Mouse (Mus musculus) MEL (cell line): ENCODE results near the gene Immp2l. TPM values are rescaled to one million over a fixed set of nuclear protein-coding genes. Genes with fewer than 3 reads are reported as not detected.
"Not testable (repeated sequence)": the region's sequence is repeated elsewhere in the genome, so short reads cannot be mapped to it uniquely, and the experiment has no call there.

Experiments
- DNase-seq: peaks from one replicate; pipeline ENCODE4 v3.0.0; 2011; ENCODE audit warnings: low read depth, low spot score
- H3K27ac ChIP-seq: 2 replicates; pipeline ENCODE4 v1.5.1; 2012; ENCODE audit warnings: low read depth, mild to moderate bottlenecking, control low read depth, low read length, moderate library complexity; ENCODE audit not compliant: control insufficient read depth
- H3K27me3 ChIP-seq, 2 experiments: fragments of 150-350 bp in 1 of 2; sonication (generic) in 1 of 2; 2 replicates each; pipeline ENCODE4 v1.6.1; 2012; ENCODE audit warnings: low read length in 2 of 2, mild to moderate bottlenecking in 2 of 2, improper control_type of control experiment in 1 of 2, moderate library complexity in 1 of 2; ENCODE audit not compliant: insufficient read depth in 2 of 2, control insufficient read depth in 1 of 2
- H3K36me3 ChIP-seq, 2 experiments: 2 replicates each; pipeline ENCODE4 v1.6.1; 2012 to 2014; ENCODE audit warnings: low read length in 2 of 2, improper control_type of control experiment in 1 of 2, inconsistent platforms in 1 of 2, mild to moderate bottlenecking in 1 of 2; ENCODE audit not compliant: insufficient read depth in 2 of 2, control insufficient read depth in 1 of 2
- H3K4me1 ChIP-seq, 2 experiments: fragments of 150-350 bp in 1 of 2; sonication (generic) in 1 of 2; 2 replicates each; pipeline ENCODE4 v1.6.1; 2012; ENCODE audit warnings: low read length in 2 of 2, improper control_type of control experiment in 1 of 2, mild to moderate bottlenecking in 1 of 2; ENCODE audit not compliant: insufficient read depth in 2 of 2, control insufficient read depth in 1 of 2
- H3K4me3 ChIP-seq, 2 experiments: fragments of 150-350 bp in 1 of 2; sonication (generic) in 1 of 2; 2 replicates each; pipeline ENCODE4 v1.5.1; 2012; ENCODE audit warnings: low read depth in 2 of 2, low read length in 2 of 2, mild to moderate bottlenecking in 2 of 2, moderate library complexity in 2 of 2, control low read depth in 1 of 2, improper control_type of control experiment in 1 of 2; ENCODE audit not compliant: control insufficient read depth in 1 of 2, insufficient read depth in 1 of 2
- H3K79me2 ChIP-seq: 2 replicates; pipeline ENCODE4 v1.6.1; 2012; ENCODE audit warnings: mild to moderate bottlenecking, low read length, moderate library complexity; ENCODE audit not compliant: control insufficient read depth, poor library complexity, insufficient read depth
- H3K9ac ChIP-seq: 2 replicates; pipeline ENCODE4 v1.6.1; 2012; ENCODE audit warnings: low read depth, mild to moderate bottlenecking, control low read depth, low read length, moderate library complexity; ENCODE audit not compliant: control insufficient read depth, poor library complexity, severe bottlenecking
- H3K9me3 ChIP-seq: fragments of 150-350 bp; sonication (generic); replicated peaks from 2 replicates; pipeline ENCODE4 v1.6.1; 2012; ENCODE audit warnings: mild to moderate bottlenecking, low read length, improper control_type of control experiment, moderate library complexity; ENCODE audit not compliant: insufficient read depth
- CHD2 ChIP-seq: IDR thresholded peaks from 2 replicates; pipeline ENCODE4 v1.6.1; 2011; ENCODE audit warnings: low read length, improper control_type of control experiment
- CTCF ChIP-seq, 3 experiments: IDR thresholded peaks in 2 of 3; conservative IDR thresholded peaks in 1 of 3; 2 replicates each; pipeline ENCODE4 v1.5.1; 2011 to 2012; ENCODE audit warnings: low read length in 3 of 3, low read depth in 2 of 3, mild to moderate bottlenecking in 2 of 3, improper control_type of control experiment in 1 of 3, inconsistent platforms in 1 of 3, mixed read lengths in 1 of 3, moderate library complexity in 1 of 3; ENCODE audit not compliant: control insufficient read depth in 1 of 3, insufficient read depth in 1 of 3, poor library complexity in 1 of 3, severe bottlenecking in 1 of 3
- E2F4 ChIP-seq: IDR thresholded peaks from 2 replicates; pipeline ENCODE4 v1.6.1; 2011; ENCODE audit warnings: low read depth, low read length, improper control_type of control experiment, borderline replicate concordance
- ELF1 ChIP-seq: IDR thresholded peaks from 2 replicates; pipeline ENCODE4 v1.6.1; 2014; ENCODE audit warnings: low read depth, mild to moderate bottlenecking, inconsistent platforms, low read length, improper control_type of control experiment, moderate library complexity
- EP300 ChIP-seq, 2 experiments: IDR thresholded peaks; 2 replicates each; pipeline ENCODE4 v1.6.1; 2011; ENCODE audit warnings: improper control_type of control experiment in 2 of 2, low read length in 2 of 2, low read depth in 1 of 2, mild to moderate bottlenecking in 1 of 2
- GABPA ChIP-seq: IDR thresholded peaks from 2 replicates; pipeline ENCODE4 v1.6.1; 2012; ENCODE audit warnings: low read depth, mild to moderate bottlenecking, inconsistent platforms, low read length, improper control_type of control experiment, moderate library complexity
- JUND ChIP-seq: IDR thresholded peaks from 2 replicates; pipeline ENCODE4 v1.6.1; 2011; ENCODE audit warnings: low read depth, mild to moderate bottlenecking, improper control_type of control experiment, low read length
- MAFK ChIP-seq: IDR thresholded peaks from 2 replicates; pipeline ENCODE4 v1.6.1; 2011; ENCODE audit warnings: low read depth, mild to moderate bottlenecking, low read length, improper control_type of control experiment, borderline replicate concordance
- MAX ChIP-seq: IDR thresholded peaks from 2 replicates; pipeline ENCODE4 v1.6.1; 2011; ENCODE audit warnings: low read length, improper control_type of control experiment
- MAZ ChIP-seq: IDR thresholded peaks from 2 replicates; pipeline ENCODE4 v1.6.1; 2012; ENCODE audit warnings: low read depth, mild to moderate bottlenecking, inconsistent platforms, low read length, improper control_type of control experiment
- MEF2A ChIP-seq: IDR thresholded peaks from 2 replicates; pipeline ENCODE4 v1.6.1; 2014; ENCODE audit warnings: low read depth, mild to moderate bottlenecking, inconsistent platforms, low read length, improper control_type of control experiment; ENCODE audit not compliant: poor library complexity, insufficient replicate concordance, severe bottlenecking; ENCODE audit errors: extremely low read depth
- MXI1 ChIP-seq: IDR thresholded peaks from 2 replicates; pipeline ENCODE4 v1.6.1; 2011; ENCODE audit warnings: mild to moderate bottlenecking, low read depth, low read length, improper control_type of control experiment
- MYB ChIP-seq: IDR thresholded peaks from 2 replicates; pipeline ENCODE4 v1.6.1; 2011; ENCODE audit warnings: mild to moderate bottlenecking, low read depth, low read length, improper control_type of control experiment
- NELFE ChIP-seq: IDR thresholded peaks from 2 replicates; pipeline ENCODE4 v1.6.1; 2011; ENCODE audit warnings: low read depth, low read length, improper control_type of control experiment
- NRF1 ChIP-seq: IDR thresholded peaks from 2 replicates; pipeline ENCODE4 v1.6.1; 2014; ENCODE audit warnings: low read depth, mild to moderate bottlenecking, inconsistent platforms, low read length, improper control_type of control experiment, moderate library complexity; ENCODE audit not compliant: poor library complexity, insufficient read depth, severe bottlenecking
- POLR2A ChIP-seq, 2 experiments: IDR thresholded peaks; 2 replicates each; pipeline ENCODE4 v1.6.1; 2011 to 2012; ENCODE audit warnings: low read length in 2 of 2, mild to moderate bottlenecking in 2 of 2, control low read depth in 1 of 2, improper control_type of control experiment in 1 of 2, low read depth in 1 of 2, moderate library complexity in 1 of 2; ENCODE audit not compliant: control insufficient read depth in 1 of 2, insufficient read depth in 1 of 2, poor library complexity in 1 of 2
- POLR2AphosphoS5 ChIP-seq: IDR thresholded peaks from 2 replicates; pipeline ENCODE4 v1.6.1; 2012; ENCODE audit warnings: low read depth, borderline replicate concordance, mild to moderate bottlenecking, inconsistent platforms, low read length, moderate library complexity, mixed read lengths
- RCOR1 ChIP-seq: IDR thresholded peaks from 2 replicates; pipeline ENCODE4 v1.6.1; 2012; ENCODE audit warnings: low read depth, mild to moderate bottlenecking, inconsistent platforms, low read length, improper control_type of control experiment
- TAL1 ChIP-seq: IDR thresholded peaks from 2 replicates; pipeline ENCODE4 v1.6.1; 2012; ENCODE audit warnings: mild to moderate bottlenecking, inconsistent platforms, low read length, moderate library complexity, mixed read lengths
- TCF12 ChIP-seq: IDR thresholded peaks from 2 replicates; pipeline ENCODE4 v1.6.1; 2014; ENCODE audit warnings: low read depth, mild to moderate bottlenecking, inconsistent platforms, low read length, improper control_type of control experiment, moderate library complexity
- UBTF ChIP-seq: IDR thresholded peaks from 2 replicates; pipeline ENCODE4 v1.6.1; 2012; ENCODE audit warnings: low read depth, mild to moderate bottlenecking, inconsistent platforms, low read length, improper control_type of control experiment, moderate library complexity, borderline replicate concordance; ENCODE audit not compliant: insufficient read depth
- ZMIZ1 ChIP-seq: IDR thresholded peaks from 2 replicates; pipeline ENCODE4 v1.6.1; 2012; ENCODE audit warnings: low read depth, mild to moderate bottlenecking, inconsistent platforms, low read length, improper control_type of control experiment, moderate library complexity
- ZNF384 ChIP-seq: IDR thresholded peaks from 2 replicates; pipeline ENCODE4 v1.6.1; 2012; ENCODE audit warnings: low read depth, mild to moderate bottlenecking, inconsistent platforms, low read length, improper control_type of control experiment
- polyA plus RNA-seq, 2 experiments: library from polyadenylated mRNA; stranded (reverse) in 1 of 2; unstranded in 1 of 2; fragments of >175 nt in 1 of 2; fragments of >200 nt in 1 of 2; gene quantifications; 2 replicates each; pipeline versions ENCODE4 v1.2.1 to v1.2.4; 2012; ENCODE audit warnings: low replicate concordance in 2 of 2, low read depth in 1 of 2; ENCODE audit not compliant: insufficient read length in 2 of 2, insufficient read depth in 1 of 2, missing spikeins in 1 of 2
- total RNA-seq: library from RNA; depleted of rRNA; stranded (reverse); fragments of 300-350 nt; gene quantifications from 2 replicates; pipeline ENCODE4 v1.2.3, GENCODE M21; 2012

Immp2l gene
- total and polyA plus RNA-seq, 3 experiments: 4.0 to 5.0 TPM; not detected in 1

DNA sequence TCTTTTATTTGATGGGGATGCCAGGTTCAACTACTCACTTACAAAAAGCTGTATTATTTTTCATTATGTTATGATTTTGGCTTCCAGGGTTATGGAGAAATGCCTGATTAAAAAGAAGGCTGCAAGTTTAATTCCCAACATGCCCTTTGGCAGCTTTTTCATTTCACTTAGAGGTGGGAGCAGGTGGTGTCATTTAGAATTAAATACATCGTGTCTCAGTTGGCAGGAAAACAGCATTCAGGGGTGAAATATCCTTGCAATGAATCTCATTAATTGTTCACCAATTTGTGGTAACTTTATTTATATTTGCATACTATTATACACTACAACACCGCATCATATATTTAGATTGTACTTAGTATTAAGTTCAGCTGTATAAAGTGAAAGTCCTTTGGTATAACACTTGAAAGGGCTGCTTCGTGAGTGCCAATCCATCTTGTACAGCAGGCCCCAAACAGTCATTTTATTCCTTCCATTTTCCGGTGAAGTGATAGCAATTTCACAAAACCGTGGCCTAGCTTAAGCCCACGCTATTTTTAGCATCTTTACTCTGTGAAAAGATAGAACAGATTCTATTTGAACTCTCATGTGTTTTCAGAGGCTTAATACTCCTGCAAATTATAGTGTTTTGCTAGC is 818.9 kb downstream of the Immp2l start:
- Histone ChIP-seq H3K4me1 (no peaks in the 10 kb centered on the region), H3K27ac (no peak overlapping the region), H3K9me3 (no peaks in the 10 kb centered on the region), H3K27me3 (no peaks in the 10 kb centered on the region), H3K36me3 (no peaks in the 10 kb centered on the region), H3K9ac (no peak overlapping the region), H3K79me2 (no peaks in the 10 kb centered on the region), H3K4me3 (no peak overlapping the region)
- TF ChIP-seq POLR2A (IDR thresholded peaks at IDR 0.05; ENCODE audit: control insufficient read depth in 1 of 2, insufficient read depth in 1 of 2, low read depth in 1 of 2, low read length in 2 of 2, poor library complexity in 1 of 2) (no peak), NELFE (no peak), CHD2 (no peak), MAFK (no peak), CTCF (IDR thresholded peaks at IDR 0.05 in 2 of 3, conservative IDR thresholded peaks at IDR 0.05 in 1 of 3; ENCODE audit: control insufficient read depth in 1 of 3, insufficient read depth in 1 of 3, low read depth in 2 of 3, low read length in 3 of 3, poor library complexity in 1 of 3, severe bottlenecking in 1 of 3) (no peak), ZNF384 (no peak), E2F4 (no peak), MEF2A (no peak), MYB (no peak), MAZ (no peak)
- DNase-seq: no peak

- no peak for DNase-seq
- Histone ChIP-seq H3K9ac (no peak overlapping the region), H3K27ac (no peak overlapping the region), H3K27me3 (no peaks in the 10 kb centered on the region), H3K9me3 (no peaks in the 10 kb centered on the region), H3K4me3 (no peak overlapping the region), H3K4me1 (no peaks in the 10 kb centered on the region), H3K36me3 (no peaks in the 10 kb centered on the region), H3K79me2 (no peaks in the 10 kb centered on the region)
- no peak for TF ChIP-seq ZMIZ1
- TF ChIP-seq TCF12: no peak
- no peak for TF ChIP-seq NELFE
- no peak for TF ChIP-seq NRF1
- TF ChIP-seq E2F4: no peak
- no peak for TF ChIP-seq UBTF
- no peak for TF ChIP-seq MYB
- no peak for TF ChIP-seq MAX
- no peak for TF ChIP-seq ZNF384
- no peak for TF ChIP-seq POLR2AphosphoS5
- no peak for TF ChIP-seq RCOR1
- no peak for TF ChIP-seq CHD2
- TF ChIP-seq TAL1: no peak
- TF ChIP-seq ELF1: no peak
- TF ChIP-seq EP300 (IDR thresholded peaks at IDR 0.05; ENCODE audit: low read depth in 1 of 2, low read length in 2 of 2): no peak
- no peak for TF ChIP-seq JUND
- no peak for TF ChIP-seq GABPA
- no peak for TF ChIP-seq MXI1
- TF ChIP-seq MAFK: no peak
Measured at GRCm38 (mm10) chr12:41851896-41852470, 828.1 kb downstream of the Immp2l start.

DNA sequence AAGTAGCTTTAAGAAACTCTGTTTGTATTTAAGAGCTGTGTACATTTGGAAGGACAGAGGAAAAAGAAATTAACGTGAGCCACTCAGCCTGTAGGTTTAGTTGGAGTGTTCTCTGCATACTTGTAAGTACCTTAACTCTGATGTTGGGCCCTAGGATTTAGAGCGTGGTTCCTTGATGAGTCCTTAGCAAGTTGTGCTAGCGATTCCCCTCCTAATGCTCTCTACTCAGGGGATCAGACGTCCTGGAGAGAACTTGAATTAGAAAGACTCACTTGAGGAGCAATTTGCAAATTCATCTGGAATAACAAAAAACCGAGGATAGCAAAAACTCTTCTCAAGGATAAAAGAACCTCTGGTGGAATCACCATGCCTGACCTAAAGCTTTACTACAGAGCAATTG is 835.8 kb downstream of the Immp2l start:
- H3K9ac ChIP-seq, H3K9me3 ChIP-seq, H3K4me3 ChIP-seq, H3K4me1 ChIP-seq, DNase-seq, H3K27me3 ChIP-seq, H3K36me3 ChIP-seq, H3K79me2 ChIP-seq, H3K27ac ChIP-seq: not testable (repeated sequence)
